Mouse (Mus musculus) heart, postnatal 0 days (tissue): Measurements from ENCODE around the gene Nemp2. TPM values are rescaled to one million over a fixed set of nuclear protein-coding genes. Genes with fewer than 3 reads are reported as not detected.
"Not testable (repeated sequence)": the region's sequence is repeated elsewhere in the genome, so short reads cannot be mapped to it uniquely, and the experiment has no call there.

Source experiments
- ATAC-seq: fragments of 200-750 bp; cut with Nextera tagmentation; 2 replicates; pipeline ENCODE4 v1.8.0; 2017; ENCODE audit warnings: low read depth, moderate number of reproducible peaks, moderate library complexity; ENCODE audit not compliant: insufficient read depth
- DNase-seq: peaks from one replicate; pipeline ENCODE4 v3.0.0-alpha.2; 2016; ENCODE audit warnings: low spot score
- H3K27ac ChIP-seq: fragments of 300-500 bp; sonication (generic); 2 replicates; pipeline ENCODE4 v1.5.1; 2014; ENCODE audit warnings: low read depth, mild to moderate bottlenecking
- H3K27me3 ChIP-seq: fragments of 300-500 bp; sonication (generic); 2 replicates; pipeline ENCODE4 v1.6.1; 2014; ENCODE audit warnings: low read length, mixed read lengths; ENCODE audit not compliant: control insufficient read depth, insufficient read depth
- H3K36me3 ChIP-seq: fragments of 300-500 bp; sonication (generic); replicated peaks from 2 replicates; pipeline ENCODE4 v1.6.1; 2014; ENCODE audit warnings: low read length, mixed read lengths; ENCODE audit not compliant: control insufficient read depth, insufficient read depth
- H3K4me1 ChIP-seq: fragments of 300-500 bp; sonication (generic); 2 replicates; pipeline ENCODE4 v1.6.1; 2014; ENCODE audit warnings: antibody characterized with exemption; ENCODE audit not compliant: control insufficient read depth, insufficient read depth
- H3K4me2 ChIP-seq: fragments of 300-500 bp; sonication (generic); 2 replicates; pipeline ENCODE4 v1.6.1; 2014; ENCODE audit warnings: low read depth, mild to moderate bottlenecking, low read length, moderate library complexity
- H3K4me3 ChIP-seq: fragments of 300-500 bp; sonication (generic); 2 replicates; pipeline ENCODE4 v1.5.1; 2014; ENCODE audit warnings: low read depth, low read length
- H3K9ac ChIP-seq: fragments of 300-500 bp; sonication (generic); replicated peaks from 2 replicates; pipeline ENCODE4 v1.6.1; 2014; ENCODE audit warnings: low read depth, low read length, mixed read lengths
- H3K9me3 ChIP-seq: fragments of 300-500 bp; sonication (generic); replicated peaks from 2 replicates; pipeline ENCODE4 v1.6.1; 2016; ENCODE audit warnings: low read length; ENCODE audit not compliant: control insufficient read depth
- CTCF ChIP-seq: IDR thresholded peaks from 2 replicates; pipeline ENCODE4 v1.5.1; 2016; ENCODE audit warnings: antibody characterized with exemption, control low read depth, low read depth
- EP300 ChIP-seq: IDR thresholded peaks from 2 replicates; pipeline ENCODE4 v1.6.1; 2016; ENCODE audit warnings: antibody characterized with exemption, low read depth
- WGBS: fragments of 180-500 bp; shearing (Covaris S2); extraction: QIAGEN DNeasy Blood & Tissue Kit; methylation state at CpG from one replicate; pipeline ENCODE4 v1.1.7; 2014; 5-methylcytosine and 5-hydroxymethylcytosine counted together
- polyA plus RNA-seq: library from polyadenylated mRNA; unstranded; fragments of >200 nt; fragmentation: Nextera tagmentation; extraction: Ambion mirVana; gene quantifications from 2 replicates; pipeline ENCODE4 v1.2.1, GENCODE M21; 2015
- total RNA-seq: library from RNA; depleted of rRNA; stranded (reverse); fragments of >200 nt; gene quantifications from 2 replicates; pipeline ENCODE4 v1.2.3, GENCODE M21; 2014; ENCODE audit warnings: low replicate concordance; rRNA removed

The Nemp2 gene
- total and polyA plus RNA-seq, 2 experiments from 2014 or later, result 2.1 to 3.6 TPM

- H3K9me3 ChIP-seq, result no peaks in the 10 kb centered on the region
- no peak overlapping the region for H3K9ac ChIP-seq
- DNase-seq (no peak), ATAC-seq (no peak)
- H3K4me3 ChIP-seq, result no peak overlapping the region
- no peaks in the 10 kb centered on the region for H3K4me1 ChIP-seq
- no peaks in the 10 kb centered on the region for H3K27me3 ChIP-seq
- no peak overlapping the region for H3K4me2 ChIP-seq
- H3K36me3 ChIP-seq, result no peaks in the 10 kb centered on the region
- H3K27ac ChIP-seq, result no peak overlapping the region
- 82% methylated on average over 8 of the region's 8 CpGs for WGBS
- no peak for TF ChIP-seq CTCF
- no peak for TF ChIP-seq EP300
These were observed 57.1 kb downstream of the Nemp2 start for GRCm38 (mm10) chr1:52687636-52688035.

- ATAC-seq, H3K36me3 ChIP-seq: not testable (repeated sequence)
These were observed 64.0 kb downstream of the Nemp2 start for GRCm38 (mm10) chr1:52694456-52694855.

More at GRCm38 (mm10) chr1:52694456-52694855, 64.0 kb downstream of the Nemp2 start:
- not testable (repeated sequence) for H3K9me3 ChIP-seq, H3K4me3 ChIP-seq, H3K27me3 ChIP-seq, H3K4me2 ChIP-seq, H3K27ac ChIP-seq, DNase-seq, H3K9ac ChIP-seq, H3K4me1 ChIP-seq
- WGBS, result 83% methylated on average over 13 of the region's 13 CpGs

Other genes starting within 250 kb of the Nemp2 start
- gene Nab1, start 130.0 kb upstream of the Nemp2 start, total RNA-seq, result 23.7 and 31.9 TPM in 2 replicates
- 13.2 and 15.0 TPM in 2 replicates for gene Nab1, start 130.0 kb upstream of the Nemp2 start, polyA plus RNA-seq
- 9.7 and 10.7 TPM in 2 replicates for gene Mfsd6, start 96.8 kb downstream of the Nemp2 start, total RNA-seq
- gene Mfsd6, start 96.8 kb downstream of the Nemp2 start, polyA plus RNA-seq, result 1.7 and 2.0 TPM in 2 replicates
- gene Inpp1, start 187.0 kb downstream of the Nemp2 start, total RNA-seq, result 17.1 and 17.7 TPM in 2 replicates
- gene Inpp1, start 187.0 kb downstream of the Nemp2 start, polyA plus RNA-seq, result 17.1 and 17.8 TPM in 2 replicates
- gene Hibch, start 214.2 kb downstream of the Nemp2 start, total RNA-seq, result 56.1 and 66.5 TPM in 2 replicates
- gene Hibch, start 214.2 kb downstream of the Nemp2 start, polyA plus RNA-seq, result 55.3 and 58.5 TPM in 2 replicates